ENCODE assay signal across 22 mouse cellular contexts in genomic region chr10:70923936-70924335, GRCm38 (mm10).
A peak's percentile ranks its signal among the peaks of the same experiment; 100 is the strongest.
DNase-seq lines count a peak whose midpoint lies in the region; ATAC-seq lines count a peak whose summit lies in the region.
"Had no signal": no experiment of that assay in that cellular context is flagged by ENCODE, and none has a peak within 500 bp of the region (broad histone marks: within the 10 kb centered on the region; RNA-seq: fewer than 3 reads in every experiment).

No protein-coding gene starts in this region.

- H3K4me1 ChIP-seq in heart, embryonic 12.5 days (replicated peaks), result no peaks in the 10 kb centered on the region; the same call in 1 of the 2 replicates
- H3K4me1 ChIP-seq: forebrain, embryonic 10.5 days; forebrain, embryonic 15.5 days; heart, embryonic 15.5 days; hindbrain, embryonic 10.5 days; intestine, embryonic 15.5 days had no signal

- DNase-seq in heart, adult 11 months, result peak; percentile 69
- DNase-seq in ES-CJ7 (ENCODE audit: low read depth, low spot score), result peak; percentile 49
- peak; percentile 85 for DNase-seq in R1 (ENCODE audit: low read depth, low spot score)
- DNase-seq in left cerebral cortex, postnatal 25 days (ENCODE audit: low spot score in 2 of 2), result no peak
- no peak for DNase-seq in adrenal gland, adult 2 months
- DNase-seq: B cell, adult 2 months; cerebellum, adult 18-20 months; cerebellum, adult 9-10 months; cerebellum, postnatal 14 days; gastrocnemius, postnatal 25 days; heart, postnatal 10 days; heart, postnatal 36 days had no signal

- no peak for ATAC-seq in heart, embryonic 12.5 days (ENCODE audit: insufficient number of reproducible peaks, low FRiP score)
- ATAC-seq: forebrain, embryonic 15.5 days; hindbrain, embryonic 16.5 days; intestine, embryonic 15.5 days had no signal

- no peak overlapping the region for H3K27ac ChIP-seq in heart, embryonic 12.5 days (ENCODE audit: poor library complexity, severe bottlenecking)
- H3K27ac ChIP-seq: forebrain, embryonic 10.5 days; forebrain, embryonic 15.5 days; heart, embryonic 15.5 days; hindbrain, embryonic 10.5 days; hindbrain, embryonic 13.5 days; intestine, embryonic 15.5 days had no signal

- H3K9ac ChIP-seq in heart, embryonic 12.5 days, result no peak overlapping the region
- H3K9ac ChIP-seq: forebrain, embryonic 15.5 days; heart, embryonic 15.5 days; hindbrain, embryonic 13.5 days; intestine, embryonic 15.5 days had no signal

- no peak overlapping the region for H3K4me3 ChIP-seq in heart, embryonic 12.5 days
- H3K4me3 ChIP-seq: forebrain, embryonic 10.5 days; forebrain, embryonic 15.5 days; heart, embryonic 15.5 days; hindbrain, embryonic 10.5 days; hindbrain, embryonic 13.5 days; intestine, embryonic 15.5 days had no signal

- no peak overlapping the region for H3K4me2 ChIP-seq in heart, embryonic 12.5 days
- H3K4me2 ChIP-seq: forebrain, embryonic 15.5 days; heart, embryonic 11.5 days; heart, embryonic 15.5 days; hindbrain, embryonic 13.5 days; intestine, embryonic 15.5 days had no signal

- H3K27me3 ChIP-seq in heart, embryonic 12.5 days (replicated peaks), result no peaks in the 10 kb centered on the region
- H3K27me3 ChIP-seq: CH12.LX; forebrain, embryonic 15.5 days; heart, embryonic 15.5 days; hindbrain, embryonic 13.5 days; intestine, embryonic 15.5 days had no signal

- WGBS in heart, embryonic 12.5 days, result 86% methylated on average over 3 of the region's 3 CpGs

- H3K36me3 ChIP-seq in heart, embryonic 12.5 days, result peaks cover 19% of the 10 kb centered on the region
- H3K36me3 ChIP-seq: forebrain, embryonic 10.5 days; forebrain, embryonic 15.5 days; hindbrain, embryonic 13.5 days had no signal

- intact Hi-C loops in left cerebral cortex, postnatal 25 days (cut with DNase I), result no loop called here

- H3K9me3 ChIP-seq in heart, embryonic 12.5 days (replicated peaks), result no peaks in the 10 kb centered on the region
- H3K9me3 ChIP-seq: forebrain, embryonic 10.5 days; forebrain, embryonic 15.5 days; heart, embryonic 15.5 days; hindbrain, embryonic 10.5 days; hindbrain, embryonic 13.5 days; intestine, embryonic 15.5 days had no signal

Comparison
In these comparisons a context has a peak if more than half of its experiments do, and no peak if none do; other contexts are left out.
1. DNase-seq: peak in heart, adult 11 months (single experiment), ES-CJ7 (single experiment) and R1 (single experiment); none in left cerebral cortex, postnatal 25 days (0 of 2) and adrenal gland, adult 2 months (single experiment).